Mouse (Mus musculus) stomach, embryonic 16.5 days (tissue): Measurements from ENCODE around the gene Scoc. TPM values are rescaled to one million over a fixed set of nuclear protein-coding genes. Genes with fewer than 3 reads are reported as not detected.
"Not testable (repeated sequence)": the region's sequence is repeated elsewhere in the genome, so short reads cannot be mapped to it uniquely, and the experiment has no call there.

Source experiments
- ATAC-seq: fragments of 200-750 bp; cut with Nextera tagmentation; 2 replicates; pipeline ENCODE4 v1.8.0; 2017; ENCODE audit warnings: moderate number of reproducible peaks, moderate TSS enrichment; ENCODE audit not compliant: insufficient read depth, low FRiP score
- H3K27ac ChIP-seq: fragments of 300-500 bp; sonication (generic); 2 replicates; pipeline ENCODE4 v1.5.1; 2014; ENCODE audit warnings: low read length
- H3K27me3 ChIP-seq: fragments of 300-500 bp; sonication (generic); 2 replicates; pipeline ENCODE4 v1.6.1; 2014; ENCODE audit warnings: low read length, control low read depth, mixed read lengths; ENCODE audit not compliant: control insufficient read depth, insufficient read depth
- H3K36me3 ChIP-seq: fragments of 300-500 bp; sonication (generic); 2 replicates; pipeline ENCODE4 v1.6.1; 2014; ENCODE audit warnings: low read length; ENCODE audit not compliant: control insufficient read depth, insufficient read depth
- H3K4me1 ChIP-seq: fragments of 300-500 bp; sonication (generic); 2 replicates; pipeline ENCODE4 v1.6.1; 2014; ENCODE audit warnings: low read length, control low read depth, mixed read lengths; ENCODE audit not compliant: control insufficient read depth, insufficient read depth
- H3K4me2 ChIP-seq: fragments of 300-500 bp; sonication (generic); 2 replicates; pipeline ENCODE4 v1.6.1; 2014; ENCODE audit warnings: low read depth, low read length, mixed read lengths
- H3K4me3 ChIP-seq: fragments of 300-500 bp; sonication (generic); replicated peaks from 2 replicates; pipeline ENCODE4 v1.5.1; 2014; ENCODE audit warnings: mild to moderate bottlenecking, low read length
- H3K9ac ChIP-seq: fragments of 300-500 bp; sonication (generic); 2 replicates; pipeline ENCODE4 v1.6.1; 2014; ENCODE audit warnings: low read length
- H3K9me3 ChIP-seq: fragments of 300-500 bp; sonication (generic); replicated peaks from 2 replicates; pipeline ENCODE4 v1.6.1; 2016; ENCODE audit warnings: low read length, control low read depth; ENCODE audit not compliant: control insufficient read depth
- WGBS: fragments of 180-500 bp; shearing (Covaris S2); extraction: QIAGEN DNeasy Blood & Tissue Kit; methylation state at CpG from one replicate; pipeline ENCODE4 v1.1.7; 2014; 5-methylcytosine and 5-hydroxymethylcytosine counted together
- polyA plus RNA-seq: library from polyadenylated mRNA; unstranded; fragments of >200 nt; fragmentation: Nextera tagmentation; extraction: Ambion mirVana; gene quantifications from 2 replicates; pipeline ENCODE4 v1.2.1, GENCODE M21; 2015

The Scoc gene
- polyA plus RNA-seq, 1 experiment from 2014 or later = 98.3 TPM

DNA sequence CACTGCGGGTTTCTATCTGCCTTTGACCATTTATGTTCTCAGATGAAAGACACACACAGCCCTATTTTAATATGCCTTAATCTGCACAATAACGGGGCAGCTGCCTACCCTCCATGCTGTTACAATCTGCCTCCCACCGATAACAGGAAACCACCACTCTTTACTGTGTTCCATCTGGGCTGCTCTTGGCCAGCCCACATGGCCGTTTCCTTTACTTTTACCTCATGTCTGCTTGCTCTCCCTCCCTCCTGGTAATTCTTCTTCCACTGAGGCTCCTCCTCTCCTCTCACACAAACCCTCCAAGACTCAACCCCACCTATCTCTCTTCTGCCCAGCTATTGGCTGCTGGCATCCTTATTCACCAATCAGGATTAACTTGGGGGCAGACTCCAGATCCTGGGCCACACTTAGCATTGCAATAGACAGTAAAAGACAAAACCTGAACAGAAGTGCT is 29.1 kb downstream of the Scoc start:
- no peak for ATAC-seq
- 60% methylated on average over 4 of the region's 4 CpGs for WGBS
- Histone ChIP-seq H3K9ac (no peak overlapping the region), H3K27ac (no peak overlapping the region), H3K36me3 (no peaks in the 10 kb centered on the region), H3K9me3 (no peaks in the 10 kb centered on the region), H3K4me3 (no peak overlapping the region), H3K27me3 (no peaks in the 10 kb centered on the region), H3K4me1 (no peaks in the 10 kb centered on the region), H3K4me2 (no peak overlapping the region)

DNA sequence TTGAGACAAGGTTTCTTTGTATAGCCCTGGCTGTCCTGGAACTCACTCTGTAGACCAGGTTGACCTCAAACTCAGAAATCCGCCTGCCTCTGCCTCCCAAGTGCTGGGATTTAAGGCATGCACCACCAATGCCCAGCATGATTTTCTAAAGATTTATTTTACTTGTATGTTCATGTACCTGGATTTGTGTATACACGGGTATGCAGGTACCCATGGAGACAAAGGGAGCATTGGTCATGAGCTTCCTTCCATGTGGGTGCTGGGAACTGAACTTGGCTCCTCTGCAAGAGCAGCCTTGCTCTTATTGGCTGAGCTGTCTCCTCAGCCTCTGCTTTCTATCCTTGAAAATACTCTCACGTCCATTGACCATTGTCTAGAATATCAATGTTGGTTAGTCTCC is 29.6 kb downstream of the Scoc start:
- 85% methylated on average over 3 of the region's 3 CpGs for WGBS
- not testable (repeated sequence) for H3K4me1 ChIP-seq

DNA sequence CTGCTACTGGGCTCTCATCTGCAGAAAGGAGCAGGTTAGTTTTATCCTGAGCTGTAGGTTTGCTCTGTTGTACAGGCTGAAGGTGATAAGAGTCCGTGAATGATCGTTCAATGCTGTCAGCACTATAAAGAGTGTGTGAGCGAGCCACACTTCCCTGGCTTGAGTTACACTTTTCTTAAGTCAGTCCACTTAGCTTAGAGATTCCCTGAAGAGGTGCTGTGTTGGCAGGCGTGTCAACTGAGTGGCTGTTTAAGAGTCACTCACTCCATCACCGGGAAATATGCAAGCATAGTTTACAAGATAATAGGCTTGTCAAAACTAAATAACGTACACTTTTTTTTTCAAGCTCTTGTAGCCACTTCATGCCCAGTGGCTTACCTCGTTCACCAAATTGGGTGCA is 31.2 kb downstream of the Scoc start:
- ATAC-seq = no peak
- no peak overlapping the region for H3K4me2 ChIP-seq
- H3K27me3 ChIP-seq = no peaks in the 10 kb centered on the region
- no peak overlapping the region for H3K27ac ChIP-seq
- H3K4me3 ChIP-seq = no peak overlapping the region
- no peak overlapping the region for H3K9ac ChIP-seq
- no peaks in the 10 kb centered on the region for H3K4me1 ChIP-seq
- H3K36me3 ChIP-seq = no peaks in the 10 kb centered on the region
- no peaks in the 10 kb centered on the region for H3K9me3 ChIP-seq
- WGBS = 50% methylated on average over 7 of the region's 7 CpGs

More for the DNA sequence above, 29.6 kb downstream of the Scoc start:
- not testable (repeated sequence) for H3K27me3 ChIP-seq, H3K27ac ChIP-seq, H3K36me3 ChIP-seq, H3K4me3 ChIP-seq, H3K9ac ChIP-seq, H3K9me3 ChIP-seq, ATAC-seq, H3K4me2 ChIP-seq

DNA sequence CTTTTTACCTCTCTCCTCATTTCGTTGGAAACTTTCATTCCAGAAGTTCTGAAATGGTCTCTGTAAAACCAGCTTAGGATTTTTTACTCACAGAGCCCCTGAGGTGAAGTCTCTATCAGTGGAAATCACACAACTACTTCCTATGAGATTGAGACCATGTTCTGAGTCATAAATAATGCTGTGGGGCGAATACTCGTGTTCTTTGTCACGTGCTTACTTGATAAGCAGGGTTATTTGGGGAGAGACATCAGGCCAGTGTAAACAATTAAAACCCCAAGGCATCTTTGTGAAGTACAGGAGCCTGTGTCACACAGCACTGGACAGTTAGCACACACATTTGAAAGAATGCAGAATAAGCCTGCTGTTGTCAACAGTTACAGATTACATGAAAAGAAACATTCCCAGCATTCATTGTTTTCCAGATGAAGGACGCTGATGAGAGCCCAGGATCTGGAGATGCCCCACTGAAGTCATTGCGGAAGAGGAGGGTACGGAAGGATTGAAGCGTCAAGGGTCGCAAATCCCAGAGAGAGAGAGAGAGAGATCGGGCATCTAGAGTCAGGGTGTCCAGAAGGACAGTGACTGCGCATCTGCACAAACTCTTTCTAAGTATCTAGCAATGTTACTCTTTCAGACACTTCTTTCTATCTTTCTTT is 32.0 kb downstream of the Scoc start:
- Histone ChIP-seq H3K27ac (no peak overlapping the region), H3K27me3 (no peaks in the 10 kb centered on the region), H3K4me3 (no peak overlapping the region), H3K4me2 (no peak overlapping the region), H3K9me3 (no peaks in the 10 kb centered on the region), H3K36me3 (no peaks in the 10 kb centered on the region), H3K4me1 (no peaks in the 10 kb centered on the region), H3K9ac (no peak overlapping the region)
- 66% methylated on average over 11 of the region's 11 CpGs for WGBS
- ATAC-seq = no peak

DNA sequence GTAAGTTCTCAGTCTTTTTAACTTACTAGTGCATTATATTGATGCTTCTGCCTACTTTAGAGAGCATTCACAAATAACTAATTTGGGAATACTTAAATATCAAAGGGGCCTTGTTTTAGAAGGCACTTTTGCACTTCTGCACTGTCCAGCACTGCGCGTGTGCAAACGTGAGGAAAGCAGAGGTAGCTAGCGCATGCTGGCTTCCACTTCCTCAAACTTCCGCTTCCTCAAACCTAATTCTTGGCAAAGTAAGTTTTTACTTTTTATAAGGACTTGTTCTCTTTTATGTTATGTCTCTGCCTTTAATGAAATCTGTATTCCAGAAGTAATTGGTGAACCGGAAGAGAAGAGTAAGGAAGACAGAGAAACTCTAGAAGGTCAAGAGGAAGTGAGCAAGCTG is 33.0 kb downstream of the Scoc start:
- H3K4me2 ChIP-seq = no peak overlapping the region
- no peaks in the 10 kb centered on the region for H3K9me3 ChIP-seq
- no peak for ATAC-seq
- no peaks in the 10 kb centered on the region for H3K27me3 ChIP-seq
- no peaks in the 10 kb centered on the region for H3K4me1 ChIP-seq
- no peaks in the 10 kb centered on the region for H3K36me3 ChIP-seq
- 87% methylated on average over 6 of the region's 6 CpGs for WGBS
- no peak overlapping the region for H3K9ac ChIP-seq
- no peak overlapping the region for H3K4me3 ChIP-seq
- no peak overlapping the region for H3K27ac ChIP-seq

DNA sequence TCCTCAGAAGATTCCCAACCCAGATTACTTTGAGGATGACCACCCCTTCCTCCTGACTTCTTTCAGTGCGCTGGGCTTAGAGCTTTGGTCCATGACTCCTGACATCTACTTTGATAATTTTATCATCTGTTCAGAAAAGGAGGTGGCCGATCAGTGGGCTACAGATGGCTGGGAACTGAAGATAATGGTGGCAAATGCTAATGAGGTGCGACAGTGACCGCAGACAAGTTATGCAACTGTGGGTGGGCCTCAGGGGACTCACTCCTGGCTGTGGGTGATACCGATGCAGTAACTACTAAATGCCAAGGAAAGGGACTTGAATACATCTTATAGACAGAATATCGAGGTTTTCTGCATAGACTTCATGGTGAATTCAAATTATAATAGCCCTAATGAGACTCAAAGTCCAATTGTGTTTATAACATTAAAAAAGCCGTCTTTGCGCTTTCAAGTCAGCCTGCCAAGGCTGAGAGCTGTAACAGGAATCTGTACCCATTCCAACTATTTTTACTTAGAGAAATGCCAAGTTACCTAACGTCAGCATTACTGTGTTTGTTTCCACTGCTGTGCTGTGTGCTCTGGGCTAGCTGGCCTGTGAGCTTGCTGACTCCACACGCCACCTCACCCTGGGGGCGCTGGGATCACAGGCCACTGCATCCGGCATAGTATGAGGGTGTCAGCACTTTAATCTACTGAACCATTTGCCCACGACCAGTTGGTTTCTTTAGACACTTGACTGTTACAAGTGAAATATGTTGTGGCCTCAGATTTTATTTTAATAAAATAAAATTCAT is 35.0 kb downstream of the Scoc start:
- WGBS = 72% methylated on average over 13 of the region's 13 CpGs
- no peaks in the 10 kb centered on the region for H3K27me3 ChIP-seq
- no peaks in the 10 kb centered on the region for H3K4me1 ChIP-seq
- H3K9ac ChIP-seq = no peak overlapping the region
- no peak overlapping the region for H3K27ac ChIP-seq
- ATAC-seq = 0 out of 2 replicates have a peak, but pooled peaks have one; percentile 29
- no peak overlapping the region for H3K4me3 ChIP-seq
- no peak overlapping the region for H3K4me2 ChIP-seq
- no peaks in the 10 kb centered on the region for H3K9me3 ChIP-seq
- no peaks in the 10 kb centered on the region for H3K36me3 ChIP-seq

DNA sequence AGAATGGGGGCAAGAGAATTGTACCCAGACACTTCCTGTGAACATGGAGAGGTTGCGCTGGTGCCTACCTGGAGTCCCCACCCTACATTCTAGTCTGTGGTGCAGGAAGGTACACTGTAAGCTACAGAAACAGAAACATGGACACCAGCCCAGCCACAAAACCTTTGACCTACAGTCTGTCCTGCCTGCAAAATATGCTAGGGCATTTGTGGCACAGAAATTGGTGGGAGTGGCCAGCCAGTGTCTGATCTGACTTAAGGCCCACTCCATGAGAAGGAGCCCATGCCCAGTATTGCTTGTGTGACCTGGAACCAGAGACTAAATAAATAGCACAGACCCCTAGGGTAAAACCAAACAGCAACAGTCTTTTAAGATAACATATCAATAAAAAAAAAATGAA is 36.8 kb downstream of the Scoc start:
- H3K4me1 ChIP-seq = no peaks in the 10 kb centered on the region
- no peaks in the 10 kb centered on the region for H3K36me3 ChIP-seq
- H3K27me3 ChIP-seq = no peaks in the 10 kb centered on the region
- no peak overlapping the region for H3K27ac ChIP-seq
- H3K4me2 ChIP-seq = no peak overlapping the region
- no peak for ATAC-seq
- 93% methylated on average over 1 of the region's 1 CpGs for WGBS
- H3K4me3 ChIP-seq = no peak overlapping the region
- H3K9ac ChIP-seq = no peak overlapping the region
- no peaks in the 10 kb centered on the region for H3K9me3 ChIP-seq

DNA sequence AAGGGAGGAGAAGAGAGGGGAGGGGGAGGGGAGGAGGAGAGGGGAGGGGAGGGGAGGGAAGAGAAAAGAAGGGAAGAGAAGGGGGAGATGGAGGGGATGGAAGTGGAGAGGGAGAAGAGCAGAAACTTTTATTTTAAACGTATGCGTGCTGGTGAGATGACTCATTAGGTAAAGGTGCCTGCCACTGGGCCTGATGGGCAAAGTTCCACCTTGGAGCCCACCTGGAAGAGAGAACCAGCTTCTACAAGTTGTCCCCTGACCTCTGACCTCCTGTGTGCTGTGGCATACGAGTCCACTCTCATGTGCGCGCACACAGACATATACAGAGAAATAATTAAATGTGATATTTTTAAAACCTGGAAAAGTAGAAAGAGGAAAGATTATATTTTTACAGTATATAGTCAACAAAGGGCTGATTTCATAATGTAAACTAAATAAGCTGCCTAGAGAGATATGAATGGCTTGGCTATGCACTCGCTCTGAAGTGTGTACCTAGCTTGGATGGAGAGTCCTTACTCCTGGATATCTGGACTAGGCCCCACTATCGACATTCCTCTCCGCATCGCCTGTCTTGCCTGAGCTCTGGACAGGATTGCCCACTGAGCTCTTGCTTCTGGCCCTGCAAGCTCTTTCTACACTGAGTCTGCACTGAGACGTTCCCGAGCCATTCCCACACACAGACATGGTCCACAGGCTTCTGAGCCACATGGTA is 39.2 kb downstream of the Scoc start:
- no peak overlapping the region for H3K27ac ChIP-seq
- no peak overlapping the region for H3K4me3 ChIP-seq
- H3K4me2 ChIP-seq = no peak overlapping the region
- no peak for ATAC-seq
- H3K36me3 ChIP-seq = no peaks in the 10 kb centered on the region
- no peak overlapping the region for H3K9ac ChIP-seq
- 83% methylated on average over 11 of the region's 11 CpGs for WGBS
- H3K9me3 ChIP-seq = no peaks in the 10 kb centered on the region
- H3K4me1 ChIP-seq = no peaks in the 10 kb centered on the region
- no peaks in the 10 kb centered on the region for H3K27me3 ChIP-seq

DNA sequence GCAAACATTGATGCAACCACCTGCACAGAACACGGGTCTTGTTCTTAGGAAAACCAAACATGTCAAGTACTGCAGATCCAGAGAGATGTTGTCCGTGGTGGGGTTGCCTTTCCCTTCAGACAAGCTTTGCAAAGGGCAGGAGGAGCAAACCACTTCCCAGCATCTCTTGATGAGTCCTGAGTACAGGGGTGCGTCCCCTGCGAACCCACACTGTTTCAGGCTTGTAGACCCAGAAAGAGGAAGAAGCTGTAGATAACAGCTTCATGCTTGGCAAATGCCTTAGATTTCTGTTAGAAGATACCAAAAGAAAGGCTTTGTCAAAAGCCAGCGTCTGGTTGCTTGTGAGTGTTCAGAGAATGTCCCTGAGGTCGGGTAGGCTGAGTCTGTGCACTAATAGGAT is 40.2 kb downstream of the Scoc start:
- Histone ChIP-seq H3K9me3 (no peaks in the 10 kb centered on the region), H3K27me3 (no peaks in the 10 kb centered on the region), H3K36me3 (no peaks in the 10 kb centered on the region), H3K27ac (no peak overlapping the region), H3K4me1 (no peaks in the 10 kb centered on the region), H3K4me2 (no peak overlapping the region), H3K9ac (no peak overlapping the region), H3K4me3 (no peak overlapping the region)
- no peak for ATAC-seq
- 78% methylated on average over 6 of the region's 6 CpGs for WGBS
